Mouse (Mus musculus): ENCODE data around the gene Tiprl.
A peak's percentile ranks its signal among the peaks of the same experiment; 100 is the strongest.

Gene Tiprl

GRCm38 (mm10) chr1:165201445-165202012, 35.3 kb downstream of the Tiprl start:
- DNase-seq = no peak

- no peak for DNase-seq
Observed at GRCm38 (mm10) chr1:165200748-165201147, 36.0 kb downstream of the Tiprl start.

GRCm38 (mm10) chr1:165199639-165200038, 37.2 kb downstream of the Tiprl start:
- DNase-seq = peak; percentile 60

- peak; percentile 73 for DNase-seq
Observed at GRCm38 (mm10) chr1:165198951-165199350, 37.8 kb downstream of the Tiprl start.

DNA sequence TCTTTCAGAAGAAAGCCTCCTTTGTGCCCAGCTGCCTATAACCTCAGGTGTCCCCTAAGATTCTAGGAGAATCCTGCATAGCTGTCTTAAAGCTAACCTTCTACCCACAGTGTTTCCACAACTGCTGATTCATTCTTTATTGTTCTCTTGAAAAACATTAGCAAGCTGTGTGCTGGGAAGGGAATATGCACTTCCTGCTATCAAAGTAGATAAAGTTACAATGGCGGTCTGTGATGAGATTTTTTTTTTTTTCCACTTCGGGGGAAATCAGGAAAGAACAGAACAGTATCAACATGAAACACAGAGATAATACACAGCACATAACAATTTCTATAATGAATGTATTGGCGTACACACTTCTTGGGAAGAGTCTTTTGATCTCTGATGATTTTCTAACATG, 38.9 kb downstream of the Tiprl start:
- no peak for DNase-seq

GRCm38 (mm10) chr1:165195396-165195960, 41.3 kb downstream of the Tiprl start:
- no peak for DNase-seq

GRCm38 (mm10) chr1:165194662-165195013, 42.2 kb downstream of the Tiprl start:
- no peak for DNase-seq

- peak; percentile 97 for DNase-seq
Observed at GRCm38 (mm10) chr1:165193880-165194661, 42.7 kb downstream of the Tiprl start, which contains the start of gene Sft2d2. Gene Sft2d2, minus strand, starts transcription at chr1:165194438.

GRCm38 (mm10) chr1:165193426-165193825, 43.4 kb downstream of the Tiprl start:
- no peak for DNase-seq

DNA sequence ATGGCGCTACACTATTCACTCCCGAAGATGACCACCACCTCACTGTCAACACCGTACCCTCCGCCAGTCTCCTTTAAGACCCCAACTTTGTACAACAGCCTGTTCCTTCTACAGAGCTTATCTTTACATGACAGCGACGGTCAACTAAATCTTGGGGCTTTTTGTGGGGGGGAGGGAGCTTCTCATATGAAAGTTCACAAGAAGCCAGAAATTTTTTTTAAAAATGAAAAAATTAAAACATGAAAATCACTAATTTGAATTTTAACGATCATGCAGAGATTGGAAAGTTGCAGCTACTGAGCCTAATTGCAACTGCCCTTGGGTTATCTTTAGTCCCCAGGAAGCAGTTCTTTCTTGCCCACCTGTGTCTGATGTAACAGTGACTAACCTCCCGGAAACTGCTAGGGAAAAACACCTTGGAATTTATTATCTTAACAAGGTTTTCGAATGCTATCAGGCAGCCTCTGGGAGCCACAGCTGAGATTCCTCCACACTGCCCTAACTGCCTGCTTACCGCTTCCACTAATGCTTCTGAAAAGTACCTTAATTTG, 44.0 kb downstream of the Tiprl start:
- no peak for DNase-seq

DNA sequence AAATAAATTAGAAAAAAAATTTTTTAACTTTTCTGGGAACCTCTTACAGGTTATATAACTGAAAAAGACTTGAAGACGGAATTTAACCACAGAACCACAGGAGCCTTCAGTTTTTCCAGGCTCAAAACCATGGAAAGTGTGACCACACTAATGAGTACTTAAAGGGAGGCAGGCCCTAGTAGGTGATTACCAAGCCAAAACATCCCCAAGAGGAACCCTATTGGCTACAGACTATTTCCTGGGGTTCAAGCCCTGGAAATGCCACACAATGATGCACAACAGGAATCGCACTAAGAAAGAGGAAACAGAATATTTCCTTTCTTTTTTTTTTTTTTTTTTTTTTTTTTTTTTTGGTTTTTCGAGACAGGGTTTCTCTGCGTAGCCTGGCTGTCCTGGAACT, 44.7 kb downstream of the Tiprl start:
- no peak for DNase-seq

GRCm38 (mm10) chr1:165191611-165192010, 45.2 kb downstream of the Tiprl start:
- DNase-seq = no peak

- no peak for DNase-seq
Observed at GRCm38 (mm10) chr1:165190571-165191273, 46.1 kb downstream of the Tiprl start.

DNA sequence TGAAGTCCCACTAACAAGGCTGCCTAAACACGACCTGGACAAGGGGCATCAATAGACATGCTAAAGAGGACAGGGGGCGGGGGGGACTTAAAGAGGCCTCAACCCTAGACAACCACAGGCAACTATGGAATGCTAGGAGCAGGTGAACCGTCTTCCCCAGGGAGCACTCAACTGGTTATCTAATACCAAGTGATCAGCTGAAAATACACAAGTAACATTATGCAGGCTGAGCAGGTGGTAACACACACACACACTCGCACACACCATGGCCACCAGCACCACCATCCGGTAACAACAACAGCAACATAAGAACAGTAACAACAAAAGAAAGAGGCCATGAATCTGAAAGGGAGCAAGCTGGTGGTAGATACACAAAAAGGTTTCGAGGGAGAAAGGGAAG, 46.7 kb downstream of the Tiprl start:
- no peak for DNase-seq

- DNase-seq = no peak
Observed at GRCm38 (mm10) chr1:165188806-165189580, 47.8 kb downstream of the Tiprl start.

DNA sequence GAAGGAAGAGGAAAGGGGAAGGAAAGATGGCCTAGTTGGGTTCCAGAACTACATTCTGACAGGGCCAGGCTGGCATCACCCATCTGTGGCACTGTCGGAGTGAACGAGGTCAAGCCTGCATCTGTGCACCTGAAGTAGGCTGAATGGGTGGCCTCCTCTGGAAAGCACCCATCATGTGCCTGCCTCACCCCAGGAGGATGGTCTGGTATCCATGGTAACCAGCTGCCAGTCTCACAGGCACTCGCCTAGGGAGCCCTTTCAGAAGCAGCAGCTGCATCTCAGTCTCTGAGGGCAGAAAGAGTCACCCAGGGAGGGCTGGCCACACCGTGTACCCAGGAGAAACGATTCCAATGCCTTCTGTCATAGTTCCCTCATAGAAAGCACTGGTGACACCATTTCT, 49.4 kb downstream of the Tiprl start:
- no peak for DNase-seq

GRCm38 (mm10) chr1:165186491-165186890, 50.3 kb downstream of the Tiprl start:
- DNase-seq = no peak

DNA sequence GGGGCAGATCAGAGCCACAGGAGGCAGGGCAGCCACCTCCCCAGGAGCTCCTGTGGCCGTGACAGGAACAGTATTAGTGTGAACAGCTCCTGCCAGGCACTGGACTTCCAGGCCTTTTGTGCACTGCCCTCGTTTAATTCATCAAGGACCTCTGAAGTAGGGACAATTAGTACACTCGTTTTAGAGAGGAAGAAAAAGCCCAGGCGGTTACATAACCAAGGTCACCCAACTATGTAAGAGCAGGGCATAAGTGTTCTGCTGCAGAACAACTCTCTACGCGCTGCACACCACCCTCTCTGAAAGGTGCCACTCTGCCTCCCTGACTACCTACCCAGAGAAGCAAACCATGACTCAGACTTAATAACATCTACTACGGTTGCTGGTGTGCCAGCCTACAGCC, 51.7 kb downstream of the Tiprl start:
- peak; percentile 67 for DNase-seq

GRCm38 (mm10) chr1:165184178-165184577, 52.6 kb downstream of the Tiprl start:
- no peak for DNase-seq

GRCm38 (mm10) chr1:165183400-165183799, 53.4 kb downstream of the Tiprl start:
- no peak for DNase-seq

DNA sequence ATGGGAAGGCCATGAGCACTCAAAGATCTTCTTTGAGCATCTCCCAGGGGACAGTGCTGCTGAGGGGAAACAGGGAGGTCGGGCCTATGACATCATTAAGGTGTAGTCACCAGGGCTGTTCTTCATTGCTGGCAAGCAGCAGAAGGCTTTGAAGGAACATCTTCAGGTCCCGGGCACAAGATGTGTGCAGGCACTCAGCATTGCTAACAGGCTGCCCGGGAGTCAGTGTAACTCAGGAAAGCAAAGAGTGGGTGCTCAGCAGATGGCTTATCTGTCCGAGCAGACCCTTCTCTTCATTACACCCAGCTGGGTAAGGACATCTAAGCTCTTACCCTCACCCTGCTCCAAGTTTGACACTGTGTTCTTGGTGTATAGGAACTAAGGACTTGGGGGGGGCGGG, 57.5 kb downstream of the Tiprl start:
- no peak for DNase-seq

GRCm38 (mm10) chr1:165178075-165178474, 58.7 kb downstream of the Tiprl start:
- DNase-seq = no peak
